Mouse (Mus musculus): Measurements from ENCODE around the gene Eya3. TPM values are rescaled to one million over a fixed set of nuclear protein-coding genes. Genes with fewer than 3 reads are reported as not detected.

Eya3 gene
- polyA plus RNA-seq, 1 experiment, result 78.7 TPM

GRCm38 (mm10) chr4:132718251-132718650 lies 79.5 kb downstream of the Eya3 start:
- no peak overlapping the region for H3K27ac ChIP-seq (ENCODE audit: insufficient read depth, low read length)
- H3K36me3 ChIP-seq (ENCODE audit: control insufficient read depth, insufficient read depth, low read length, poor library complexity, severe bottlenecking), result peaks cover 26% of the 10 kb centered on the region
- H3K4me1 ChIP-seq (ENCODE audit: control insufficient read depth, insufficient read depth, low read length), result no peaks in the 10 kb centered on the region
- no peaks in the 10 kb centered on the region for H3K27me3 ChIP-seq (ENCODE audit: control insufficient read depth, insufficient read depth, low read length, poor library complexity, severe bottlenecking)
- no peak overlapping the region for H3K9ac ChIP-seq (ENCODE audit: low read depth, poor library complexity, severe bottlenecking)
- no peak for TF ChIP-seq CTCF (IDR thresholded peaks at IDR 0.05; ENCODE audit: low read depth, low read length)
- TF ChIP-seq EP300 (IDR thresholded peaks at IDR 0.05; ENCODE audit: insufficient read depth, low read depth, low read length), result no peak
- TF ChIP-seq POLR2A (IDR thresholded peaks at IDR 0.05; ENCODE audit: insufficient read depth, low read length), result no peak
- no peak overlapping the region for H3K4me3 ChIP-seq (ENCODE audit: low read depth, low read length)
- H3K9me3 ChIP-seq (replicated peaks; ENCODE audit: control insufficient read depth, insufficient read depth, low read length, poor library complexity, severe bottlenecking), result no peaks in the 10 kb centered on the region

GRCm38 (mm10) chr4:132728233-132728632 lies 89.4 kb downstream of the Eya3 start:
- H3K27ac ChIP-seq (ENCODE audit: insufficient read depth, low read length), result no peak overlapping the region
- TF ChIP-seq CTCF (IDR thresholded peaks at IDR 0.05; ENCODE audit: low read depth, low read length), result no peak
- no peak for TF ChIP-seq EP300 (IDR thresholded peaks at IDR 0.05; ENCODE audit: insufficient read depth, low read depth, low read length)
- no peak for TF ChIP-seq POLR2A (IDR thresholded peaks at IDR 0.05; ENCODE audit: insufficient read depth, low read length)
- peaks cover 6% of the 10 kb centered on the region; the same call in 1 of the 2 replicates for H3K36me3 ChIP-seq (ENCODE audit: control insufficient read depth, insufficient read depth, low read length, poor library complexity, severe bottlenecking)
- no peaks in the 10 kb centered on the region for H3K9me3 ChIP-seq (replicated peaks; ENCODE audit: control insufficient read depth, insufficient read depth, low read length, poor library complexity, severe bottlenecking)
- H3K27me3 ChIP-seq (ENCODE audit: control insufficient read depth, insufficient read depth, low read length, poor library complexity, severe bottlenecking), result no peaks in the 10 kb centered on the region
- peaks cover 5% of the 10 kb centered on the region for H3K4me1 ChIP-seq (ENCODE audit: control insufficient read depth, insufficient read depth, low read length)
- H3K9ac ChIP-seq (ENCODE audit: low read depth, poor library complexity, severe bottlenecking), result no peak overlapping the region
- no peak overlapping the region for H3K4me3 ChIP-seq (ENCODE audit: low read depth, low read length)

GRCm38 (mm10) chr4:132731616-132732015 lies 92.8 kb downstream of the Eya3 start:
- Histone ChIP-seq H3K9me3 (replicated peaks; ENCODE audit: control insufficient read depth, insufficient read depth, low read length, poor library complexity, severe bottlenecking) (no peaks in the 10 kb centered on the region), H3K36me3 (ENCODE audit: control insufficient read depth, insufficient read depth, low read length, poor library complexity, severe bottlenecking) (peaks cover 6% of the 10 kb centered on the region; the same call in 1 of the 2 replicates), H3K4me1 (ENCODE audit: control insufficient read depth, insufficient read depth, low read length) (peaks cover 5% of the 10 kb centered on the region), H3K27ac (ENCODE audit: insufficient read depth, low read length) (no peak overlapping the region), H3K9ac (ENCODE audit: low read depth, poor library complexity, severe bottlenecking) (peak overlapping the region; percentile 22), H3K4me3 (ENCODE audit: low read depth, low read length) (peak overlapping the region; percentile 74), H3K27me3 (ENCODE audit: control insufficient read depth, insufficient read depth, low read length, poor library complexity, severe bottlenecking) (no peaks in the 10 kb centered on the region)
- TF ChIP-seq EP300 (IDR thresholded peaks at IDR 0.05; ENCODE audit: insufficient read depth, low read depth, low read length) (no peak), CTCF (IDR thresholded peaks at IDR 0.05; ENCODE audit: low read depth, low read length) (no peak), POLR2A (IDR thresholded peaks at IDR 0.05; ENCODE audit: insufficient read depth, low read length) (no peak)

- Histone ChIP-seq H3K27me3 (ENCODE audit: control insufficient read depth, insufficient read depth, low read length, poor library complexity, severe bottlenecking) (no peaks in the 10 kb centered on the region), H3K9me3 (replicated peaks; ENCODE audit: control insufficient read depth, insufficient read depth, low read length, poor library complexity, severe bottlenecking) (no peaks in the 10 kb centered on the region), H3K4me1 (ENCODE audit: control insufficient read depth, insufficient read depth, low read length) (peaks cover 5% of the 10 kb centered on the region), H3K4me3 (ENCODE audit: low read depth, low read length) (peak within 1 kb of the TSS; percentile 74), H3K9ac (ENCODE audit: low read depth, poor library complexity, severe bottlenecking) (peak within 1 kb of the TSS; percentile 72), H3K36me3 (ENCODE audit: control insufficient read depth, insufficient read depth, low read length, poor library complexity, severe bottlenecking) (0 out of 2 replicates have a peak, but pooled peaks cover 6% of the 10 kb centered on the region), H3K27ac (ENCODE audit: insufficient read depth, low read length) (peak within 1 kb of the TSS; percentile 62)
- TF ChIP-seq POLR2A (IDR thresholded peaks at IDR 0.05; ENCODE audit: insufficient read depth, low read length), result peak; percentile 48
- no peak for TF ChIP-seq EP300 (IDR thresholded peaks at IDR 0.05; ENCODE audit: insufficient read depth, low read depth, low read length)
Observed at GRCm38 (mm10) chr4:132732148-132732684, 93.4 kb downstream of the Eya3 start, which contains the start of gene Xkr8. Xkr8 (minus strand) TSS chr4:132732546.

GRCm38 (mm10) chr4:132733071-132733770 lies 94.4 kb downstream of the Eya3 start:
- TF ChIP-seq CTCF (IDR thresholded peaks at IDR 0.05; ENCODE audit: low read depth, low read length) (peak; percentile 32), EP300 (IDR thresholded peaks at IDR 0.05; ENCODE audit: insufficient read depth, low read depth, low read length) (no peak)
- no peaks in the 10 kb centered on the region for H3K36me3 ChIP-seq (ENCODE audit: control insufficient read depth, insufficient read depth, low read length, poor library complexity, severe bottlenecking)
- H3K27me3 ChIP-seq (ENCODE audit: control insufficient read depth, insufficient read depth, low read length, poor library complexity, severe bottlenecking), result no peaks in the 10 kb centered on the region
- peaks cover 5% of the 10 kb centered on the region for H3K4me1 ChIP-seq (ENCODE audit: control insufficient read depth, insufficient read depth, low read length)
- peak overlapping the region; percentile 67 for H3K4me3 ChIP-seq (ENCODE audit: low read depth, low read length)
- H3K9me3 ChIP-seq (replicated peaks; ENCODE audit: control insufficient read depth, insufficient read depth, low read length, poor library complexity, severe bottlenecking), result no peaks in the 10 kb centered on the region
- H3K27ac ChIP-seq (ENCODE audit: insufficient read depth, low read length), result peak overlapping the region; percentile 62
- peak overlapping the region; percentile 72 for H3K9ac ChIP-seq (ENCODE audit: low read depth, poor library complexity, severe bottlenecking)

- Histone ChIP-seq H3K9me3 (replicated peaks; ENCODE audit: control insufficient read depth, insufficient read depth, low read length, poor library complexity, severe bottlenecking) (no peaks in the 10 kb centered on the region), H3K9ac (ENCODE audit: low read depth, poor library complexity, severe bottlenecking) (peak overlapping the region; percentile 89), H3K27me3 (ENCODE audit: control insufficient read depth, insufficient read depth, low read length, poor library complexity, severe bottlenecking) (no peaks in the 10 kb centered on the region), H3K4me3 (ENCODE audit: low read depth, low read length) (peak overlapping the region; percentile 89), H3K36me3 (ENCODE audit: control insufficient read depth, insufficient read depth, low read length, poor library complexity, severe bottlenecking) (peaks cover 3% of the 10 kb centered on the region; the same call in 1 of the 2 replicates), H3K4me1 (ENCODE audit: control insufficient read depth, insufficient read depth, low read length) (peaks cover 8% of the 10 kb centered on the region), H3K27ac (ENCODE audit: insufficient read depth, low read length) (peak overlapping the region; percentile 83)
- TF ChIP-seq EP300 (IDR thresholded peaks at IDR 0.05; ENCODE audit: insufficient read depth, low read depth, low read length), result no peak
- TF ChIP-seq POLR2A (IDR thresholded peaks at IDR 0.05; ENCODE audit: insufficient read depth, low read length), result no peak
- no peak for TF ChIP-seq CTCF (IDR thresholded peaks at IDR 0.05; ENCODE audit: low read depth, low read length)
Observed at GRCm38 (mm10) chr4:132734766-132735165, 96.0 kb downstream of the Eya3 start.
